Mouse (Mus musculus) liver, embryonic 11.5 days (tissue): ENCODE results near the gene Rpl19. TPM values are rescaled to one million over a fixed set of nuclear protein-coding genes. Genes with fewer than 3 reads are reported as not detected.
A peak's percentile ranks its signal among the peaks of the same experiment; 100 is the strongest.

Source experiments
- ATAC-seq: fragments of 200-750 bp; cut with Nextera tagmentation; replicated peaks from 2 replicates; pipeline ENCODE4 v1.8.0; 2017; ENCODE audit warnings: moderate number of reproducible peaks, mild to moderate bottlenecking, moderate TSS enrichment, moderate library complexity; ENCODE audit not compliant: low FRiP score
- DNase-seq: peaks from one replicate; pipeline ENCODE4 v3.0.0-alpha.2; 2017; ENCODE audit warnings: low spot score
- H3K27ac ChIP-seq: fragments of 300-500 bp; sonication (generic); 2 replicates; pipeline ENCODE4 v1.5.1; 2014; ENCODE audit warnings: mild to moderate bottlenecking, low read depth, low read length, control low read depth
- H3K27me3 ChIP-seq: fragments of 300-500 bp; sonication (generic); replicated peaks from 2 replicates; pipeline ENCODE4 v1.6.1; 2014; ENCODE audit warnings: low read length, mixed read lengths; ENCODE audit not compliant: control insufficient read depth, insufficient read depth
- H3K36me3 ChIP-seq: fragments of 300-500 bp; sonication (generic); 2 replicates; pipeline ENCODE4 v1.6.1; 2014; ENCODE audit warnings: mild to moderate bottlenecking, low read length, moderate library complexity, mixed read lengths; ENCODE audit not compliant: control insufficient read depth, insufficient read depth
- H3K4me1 ChIP-seq: fragments of 300-500 bp; sonication (generic); replicated peaks from 2 replicates; pipeline ENCODE4 v1.6.1; 2014; ENCODE audit warnings: low read length, mixed read lengths; ENCODE audit not compliant: control insufficient read depth, insufficient read depth
- H3K4me2 ChIP-seq: fragments of 300-500 bp; sonication (generic); 2 replicates; pipeline ENCODE4 v1.6.1; 2014; ENCODE audit warnings: mild to moderate bottlenecking, control low read depth, moderate library complexity
- H3K4me3 ChIP-seq: fragments of 300-500 bp; sonication (generic); 2 replicates; pipeline ENCODE4 v1.5.1; 2014; ENCODE audit warnings: low read depth, low read length, control low read depth
- H3K9ac ChIP-seq: fragments of 300-500 bp; sonication (generic); 2 replicates; pipeline ENCODE4 v1.6.1; 2014; ENCODE audit warnings: low read depth, low read length, control low read depth
- H3K9me3 ChIP-seq: fragments of 300-500 bp; sonication (generic); 2 replicates; pipeline ENCODE4 v1.6.1; 2016; ENCODE audit warnings: low read length, inconsistent platforms, mixed read lengths; ENCODE audit not compliant: control insufficient read depth
- WGBS: fragments of 180-500 bp; shearing (Covaris S2); extraction: QIAGEN DNeasy Blood & Tissue Kit; methylation state at CpG from one replicate; pipeline ENCODE4 v1.1.7; 2014; 5-methylcytosine and 5-hydroxymethylcytosine counted together
- polyA plus RNA-seq: library from polyadenylated mRNA; unstranded; fragments of >200 nt; fragmentation: Nextera tagmentation; extraction: Ambion mirVana; gene quantifications from 2 replicates; pipeline ENCODE4 v1.2.1, GENCODE M21; 2014

Rpl19 gene
- polyA plus RNA-seq, 1 experiment from 2014 or later: 1,422 TPM

GRCm38 (mm10) chr11:98018222-98018621, 8.3 kb upstream of the Rpl19 start:
- H3K27ac ChIP-seq: no peak overlapping the region
- H3K9me3 ChIP-seq: no peaks in the 10 kb centered on the region
- no peak for DNase-seq
- ATAC-seq: no peak
- WGBS: 66% methylated on average over 6 of the region's 6 CpGs
- peaks cover 22% of the 10 kb centered on the region for H3K4me1 ChIP-seq
- H3K4me3 ChIP-seq: no peak overlapping the region
- H3K27me3 ChIP-seq: peaks cover 19% of the 10 kb centered on the region
- no peak overlapping the region for H3K4me2 ChIP-seq
- H3K9ac ChIP-seq: no peak overlapping the region
- no peaks in the 10 kb centered on the region for H3K36me3 ChIP-seq

DNA sequence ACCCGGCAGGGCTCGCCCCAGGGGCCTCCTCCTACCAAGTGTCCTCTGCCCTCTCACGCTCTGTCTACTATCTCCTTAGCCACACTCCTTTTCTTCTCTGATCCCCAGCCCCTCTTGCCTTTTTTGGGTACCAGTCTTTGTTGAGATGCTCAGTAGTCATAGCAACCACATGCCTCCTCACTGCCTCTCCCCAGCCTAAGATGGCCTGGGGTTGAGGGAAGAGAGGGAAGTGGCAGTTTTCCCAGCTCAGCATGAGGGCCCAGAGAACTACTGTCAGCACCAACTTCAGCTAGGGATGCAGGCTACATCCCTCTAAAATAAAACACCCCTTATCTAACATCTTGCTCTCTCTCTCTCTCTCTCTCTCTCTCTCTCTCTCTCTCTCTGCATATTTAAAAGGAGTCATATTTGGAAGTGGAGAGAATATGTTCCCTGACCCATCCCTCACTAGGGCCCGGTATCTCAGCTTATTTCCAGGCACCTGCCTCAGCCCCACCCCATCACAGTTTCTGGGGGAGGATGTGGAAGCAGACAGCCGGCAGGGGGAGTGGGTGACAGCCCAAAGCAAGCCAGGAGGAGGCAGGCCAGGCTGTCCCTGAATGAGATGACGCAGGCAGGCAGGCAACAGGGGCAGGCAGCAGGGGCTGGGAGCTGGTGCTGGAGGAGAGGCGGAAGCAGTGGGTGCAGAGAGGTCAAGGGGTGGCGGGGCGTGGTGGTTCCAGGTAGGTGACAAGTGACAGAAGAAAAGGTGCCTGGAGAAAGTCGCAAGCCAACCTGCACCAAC, 7.5 kb upstream of the Rpl19 start:
- no peak for DNase-seq
- H3K27me3 ChIP-seq: peaks cover 19% of the 10 kb centered on the region
- 36% methylated on average over 10 of the region's 10 CpGs for WGBS

DNA sequence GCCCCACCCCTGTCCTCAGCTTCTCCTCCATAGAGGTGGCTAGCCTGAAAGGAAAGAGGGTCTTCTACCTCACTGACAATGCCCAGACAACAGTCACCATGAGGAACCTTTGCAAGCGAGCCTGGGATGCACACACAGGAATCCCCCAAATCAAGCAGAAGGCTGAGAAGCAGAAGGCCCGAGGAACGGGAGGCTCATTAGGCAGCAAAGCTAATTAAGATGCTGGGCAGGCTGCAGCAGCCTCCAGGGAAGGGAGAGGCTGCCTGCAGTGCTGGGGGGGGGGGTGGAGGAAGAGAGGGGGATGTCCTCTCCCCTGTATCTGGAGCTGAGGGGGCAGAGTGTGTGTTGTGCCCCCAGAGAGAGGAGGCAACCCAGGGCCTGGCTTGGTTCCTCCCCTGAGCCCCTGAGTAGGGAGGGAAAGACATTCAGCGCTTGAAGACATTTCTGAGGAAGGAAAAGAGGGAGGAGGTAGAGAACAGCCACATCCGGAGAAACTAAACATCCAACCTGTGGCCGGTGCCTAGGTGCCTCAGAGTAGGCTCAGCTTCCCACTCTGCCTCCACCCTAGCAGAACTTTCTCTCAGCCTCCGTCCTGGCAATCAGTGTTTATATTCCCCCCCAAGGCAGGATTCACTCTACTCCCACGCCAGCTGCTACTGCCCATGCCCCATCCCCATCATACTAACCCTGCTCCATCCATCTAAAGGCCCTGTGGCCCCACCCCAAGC, 6.5 kb upstream of the Rpl19 start:
- Histone ChIP-seq H3K9me3 (no peaks in the 10 kb centered on the region), H3K27me3 (peaks cover 19% of the 10 kb centered on the region), H3K27ac (no peak overlapping the region), H3K4me2 (no peak overlapping the region), H3K9ac (no peak overlapping the region), H3K4me3 (no peak overlapping the region), H3K36me3 (no peaks in the 10 kb centered on the region), H3K4me1 (peaks cover 25% of the 10 kb centered on the region)
- ATAC-seq: no peak
- DNase-seq: no peak
- 44% methylated on average over 8 of the region's 8 CpGs for WGBS

More for the DNA sequence above, 7.5 kb upstream of the Rpl19 start:
- H3K9ac ChIP-seq: no peak overlapping the region
- H3K4me3 ChIP-seq: no peak overlapping the region
- no peak for ATAC-seq
- no peaks in the 10 kb centered on the region for H3K9me3 ChIP-seq
- no peaks in the 10 kb centered on the region for H3K36me3 ChIP-seq
- peaks cover 25% of the 10 kb centered on the region for H3K4me1 ChIP-seq
- H3K4me2 ChIP-seq: peak overlapping the region; percentile 14; the same call in 1 of the 2 replicates
- no peak overlapping the region for H3K27ac ChIP-seq

DNA sequence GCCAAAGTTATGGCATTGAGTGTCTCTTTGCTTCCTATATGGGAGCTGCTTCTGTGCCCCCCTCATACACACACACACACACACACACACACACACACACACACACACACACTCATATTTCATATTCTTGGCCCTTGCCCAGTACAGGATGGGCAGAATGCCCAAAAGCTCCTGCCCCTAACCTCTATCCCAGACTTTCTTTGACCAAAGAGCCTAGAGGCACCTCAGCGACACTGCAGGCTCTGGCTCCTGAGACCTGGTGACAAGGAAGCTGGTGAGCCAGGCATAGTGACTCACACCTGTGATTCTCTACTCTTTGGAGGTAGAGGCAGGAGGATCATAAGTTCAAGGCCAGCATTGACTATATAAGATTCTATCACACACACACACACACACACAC, 5.8 kb upstream of the Rpl19 start:
- H3K4me1 ChIP-seq: peaks cover 28% of the 10 kb centered on the region
- WGBS: 76% methylated on average over 1 of the region's 1 CpGs
- no peak overlapping the region for H3K9ac ChIP-seq
- H3K9me3 ChIP-seq: no peaks in the 10 kb centered on the region
- H3K4me3 ChIP-seq: no peak overlapping the region
- H3K27me3 ChIP-seq: peaks cover 19% of the 10 kb centered on the region
- DNase-seq (no peak), ATAC-seq (no peak)
- no peak overlapping the region for H3K4me2 ChIP-seq
- H3K27ac ChIP-seq: no peak overlapping the region
- H3K36me3 ChIP-seq: no peaks in the 10 kb centered on the region

- ATAC-seq: no peak
- Histone ChIP-seq H3K4me2 (peak overlapping the region; percentile 98), H3K27me3 (peaks cover 19% of the 10 kb centered on the region), H3K36me3 (no peaks in the 10 kb centered on the region), H3K9ac (no peak overlapping the region), H3K4me1 (peaks cover 31% of the 10 kb centered on the region), H3K9me3 (no peaks in the 10 kb centered on the region), H3K27ac (no peak overlapping the region), H3K4me3 (peak overlapping the region; percentile 65)
- WGBS: 70% methylated on average over 2 of the region's 2 CpGs
- no peak for DNase-seq
Measured at GRCm38 (mm10) chr11:98021118-98021517, 5.4 kb upstream of the Rpl19 start.

DNA sequence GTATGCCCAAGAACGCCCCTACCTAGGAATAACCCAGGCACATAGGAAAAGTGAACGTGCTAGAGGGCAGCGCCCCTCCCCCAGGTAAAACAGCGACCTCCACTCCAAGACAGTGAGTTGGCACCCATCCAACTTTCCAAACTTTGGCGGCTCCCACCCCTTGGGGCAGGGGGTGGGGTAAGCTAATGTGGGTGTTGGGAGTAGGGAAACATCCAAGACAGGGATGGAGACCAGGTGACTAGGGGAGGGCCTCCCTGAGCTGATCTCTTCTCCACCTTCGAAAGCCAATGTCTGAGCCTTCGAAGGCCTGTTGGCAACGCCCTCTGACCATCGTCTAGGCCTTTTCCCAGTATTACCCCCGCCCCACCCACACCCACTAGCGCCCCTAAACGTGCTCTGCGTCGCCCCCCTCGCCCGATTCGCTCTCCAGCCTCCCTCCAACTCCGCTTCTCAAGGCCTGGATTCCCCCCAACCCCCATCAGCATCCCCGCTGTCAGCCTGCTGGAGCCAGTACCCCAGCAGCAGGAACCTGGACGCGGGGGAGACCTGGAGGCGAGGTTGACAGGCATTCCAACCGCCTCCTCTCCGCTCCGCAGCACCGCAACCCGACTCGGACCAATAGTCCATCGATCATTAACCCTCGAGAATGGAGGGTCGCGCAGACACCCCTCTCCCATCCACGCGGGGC, 4.8 kb upstream of the Rpl19 start:
- Histone ChIP-seq H3K27ac (no peak overlapping the region), H3K4me2 (peak overlapping the region; percentile 98), H3K36me3 (no peaks in the 10 kb centered on the region), H3K9ac (peak overlapping the region; percentile 72), H3K9me3 (no peaks in the 10 kb centered on the region), H3K4me3 (peak overlapping the region; percentile 65), H3K27me3 (peaks cover 19% of the 10 kb centered on the region), H3K4me1 (peaks cover 31% of the 10 kb centered on the region)
- WGBS: 8% methylated on average over 33 of the region's 34 CpGs
- no peak for DNase-seq
- ATAC-seq: no peak

- DNase-seq (no peak), ATAC-seq (no peak; the same call in 1 of the 2 replicates)
- Histone ChIP-seq H3K27ac (peak overlapping the region; percentile 53; the same call in 1 of the 2 replicates), H3K4me2 (peak overlapping the region; percentile 98), H3K4me1 (peaks cover 31% of the 10 kb centered on the region), H3K36me3 (no peaks in the 10 kb centered on the region), H3K9me3 (no peaks in the 10 kb centered on the region), H3K27me3 (peaks cover 19% of the 10 kb centered on the region), H3K9ac (peak overlapping the region; percentile 72), H3K4me3 (peak overlapping the region; percentile 65)
- WGBS: 0% methylated on average over 23 of the region's 23 CpGs
Measured at GRCm38 (mm10) chr11:98022253-98022554, 4.3 kb upstream of the Rpl19 start.

DNA sequence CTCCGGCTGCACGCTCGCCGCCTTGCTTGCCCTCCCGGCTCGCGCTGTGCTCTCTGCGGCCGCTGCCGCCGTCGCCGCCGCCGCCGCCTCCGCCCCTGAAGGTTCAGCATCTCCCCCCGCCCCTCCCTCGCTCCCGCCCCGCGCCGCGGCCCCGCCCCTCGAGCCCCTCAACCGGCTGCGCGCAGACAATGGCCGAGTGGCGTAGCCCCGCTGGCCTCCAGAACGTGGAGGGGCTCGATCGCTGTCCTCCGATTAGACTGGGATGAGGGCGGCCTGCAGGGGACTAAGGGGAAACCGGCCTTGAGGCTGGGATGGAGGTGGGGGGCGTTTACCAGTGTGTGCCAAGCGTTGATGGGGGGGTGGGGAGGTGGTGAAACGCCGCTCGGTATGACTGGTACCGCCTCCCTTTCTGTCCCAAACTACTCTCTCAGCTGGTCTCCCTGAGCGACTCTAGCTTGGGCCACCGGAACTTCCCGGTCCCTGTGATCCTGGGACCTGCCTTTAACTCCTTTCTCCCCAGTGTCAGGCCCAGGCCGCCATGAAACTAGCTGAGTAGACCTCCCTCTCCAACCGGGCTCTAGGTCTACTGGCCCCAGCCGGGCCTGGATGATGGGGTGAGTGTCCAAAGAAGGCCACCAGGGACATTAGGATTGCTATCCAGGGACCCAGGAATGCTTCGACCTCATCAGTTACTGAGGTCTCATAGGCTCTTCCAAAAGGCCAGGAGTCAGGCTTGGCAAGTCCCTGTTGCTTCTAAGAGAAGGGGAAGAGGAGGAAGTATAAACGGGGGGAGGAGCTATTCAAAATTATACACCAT, 3.7 kb upstream of the Rpl19 start, which contains the start of gene Cacnb1:
TSS of gene Cacnb1 (minus strand) at position 480 of the 817 bp plus-strand sequence.
- Histone ChIP-seq H3K36me3 (0 out of 2 replicates have a peak, but pooled peaks cover 2% of the 10 kb centered on the region), H3K9me3 (no peaks in the 10 kb centered on the region), H3K4me2 (peak within 1 kb of the TSS; percentile 98), H3K27ac (peak within 1 kb of the TSS; percentile 53), H3K4me3 (peak within 1 kb of the TSS; percentile 65), H3K9ac (peak within 1 kb of the TSS; percentile 72), H3K4me1 (peaks cover 31% of the 10 kb centered on the region), H3K27me3 (peaks cover 19% of the 10 kb centered on the region)
- ATAC-seq: peak; percentile 44
- 2% methylated on average over 45 of the region's 52 CpGs for WGBS
- DNase-seq: peak; percentile 82
